Mouse (Mus musculus): ENCODE results near the gene Tex13b.
"Not testable (repeated sequence)": the region's sequence is repeated elsewhere in the genome, so short reads cannot be mapped to it uniquely, and the experiment has no call there.

The Tex13b gene

GRCm38 (mm10) chrX:140813312-140814006, at the start of gene Tex13b:
TSS of gene Tex13b (minus strand) at chrX:140813433.
- no peak for DNase-seq

DNA sequence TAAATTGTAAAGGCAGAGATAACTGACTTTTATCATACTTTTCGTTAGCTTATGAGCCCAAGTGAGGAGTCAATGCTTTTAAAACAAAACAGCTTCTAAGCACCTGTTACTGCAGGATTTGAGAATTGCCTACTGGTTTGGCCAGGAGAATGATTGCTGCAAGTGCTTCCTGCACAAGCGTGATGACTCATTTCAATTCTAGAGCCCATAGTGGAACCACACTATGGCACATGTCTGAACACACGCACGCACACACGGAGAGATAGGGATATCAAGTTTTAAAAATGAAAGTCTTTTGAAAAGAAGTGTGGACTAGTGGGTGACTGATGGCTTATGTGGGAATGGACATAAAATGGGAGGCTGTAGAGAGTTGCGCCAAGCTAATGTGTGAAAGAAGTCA, 49.5 kb upstream of the Tex13b start:
- DNase-seq, result no peak

DNA sequence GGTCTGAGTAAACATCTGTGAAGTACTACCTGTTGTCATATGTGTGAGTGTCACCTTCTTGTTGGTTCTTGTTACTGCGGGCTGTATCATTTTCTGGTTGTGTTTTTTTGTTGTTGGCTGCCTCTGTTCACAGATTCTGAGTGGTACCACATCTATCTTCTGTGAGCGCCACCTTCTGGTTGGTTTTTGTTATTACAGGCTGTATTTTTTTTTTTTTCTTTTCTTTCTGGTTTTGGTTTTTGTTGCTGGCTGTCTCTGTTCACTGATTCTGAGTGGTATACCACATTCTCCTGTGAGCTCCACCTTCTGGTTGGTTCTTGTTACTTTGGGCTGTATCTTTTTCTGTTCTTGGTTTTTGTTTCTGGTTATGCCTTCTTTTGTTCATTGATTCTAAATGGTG, 44.2 kb upstream of the Tex13b start:
- no peak for DNase-seq

- DNase-seq, result not testable (repeated sequence)
These were observed 43.8 kb upstream of the Tex13b start for GRCm38 (mm10) chrX:140857040-140857439.

DNA sequence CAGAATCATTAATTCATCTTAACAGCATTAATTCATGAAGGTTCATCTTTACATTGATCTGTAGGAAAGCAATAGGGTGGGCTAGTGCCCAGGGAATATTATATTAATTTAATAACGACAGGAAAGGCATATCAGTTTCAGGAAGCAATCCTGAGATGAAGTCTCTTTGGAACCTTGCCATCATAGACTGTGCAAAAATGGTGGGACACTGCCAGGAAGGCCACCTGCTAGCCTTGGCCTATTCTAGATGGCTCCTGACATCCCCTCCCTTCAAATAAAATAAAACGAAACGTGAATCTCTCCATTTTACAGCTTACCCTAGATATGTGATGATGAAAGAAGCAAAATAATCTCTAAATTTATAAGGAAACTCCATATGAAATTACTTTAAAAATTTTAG, 41.3 kb upstream of the Tex13b start:
- no peak for DNase-seq

- DNase-seq, result not testable (repeated sequence)
These were observed 32.2 kb upstream of the Tex13b start for GRCm38 (mm10) chrX:140845401-140845800.

GRCm38 (mm10) chrX:140839887-140840286, 26.7 kb upstream of the Tex13b start:
- DNase-seq, result no peak

- no peak for DNase-seq
These were observed 24.8 kb upstream of the Tex13b start for GRCm38 (mm10) chrX:140838077-140838476.

DNA sequence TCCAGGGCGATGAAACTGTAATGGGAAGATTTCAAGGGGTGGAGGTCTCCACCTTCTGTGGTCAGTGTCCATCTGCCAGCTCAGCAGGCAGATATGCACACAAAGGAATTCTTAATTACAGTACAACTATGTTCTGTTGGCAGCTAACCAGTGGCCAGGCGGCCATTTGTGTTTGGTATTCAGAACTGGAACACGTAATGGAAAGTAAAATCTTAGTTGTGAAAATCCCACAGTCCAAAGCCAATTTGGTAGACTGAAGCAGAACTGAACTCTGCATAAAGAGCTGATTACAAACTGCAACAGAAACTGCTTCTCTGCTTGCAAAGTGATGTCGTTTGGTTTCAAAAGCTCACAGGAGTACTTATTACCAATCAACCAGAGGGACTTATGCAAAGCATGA, 18.5 kb upstream of the Tex13b start:
- DNase-seq, result no peak

GRCm38 (mm10) chrX:140822295-140822694, 9.1 kb upstream of the Tex13b start:
- DNase-seq, result no peak

- no peak for DNase-seq
These were observed 7.9 kb downstream of the Tex13b start for GRCm38 (mm10) chrX:140805340-140805739.

DNA sequence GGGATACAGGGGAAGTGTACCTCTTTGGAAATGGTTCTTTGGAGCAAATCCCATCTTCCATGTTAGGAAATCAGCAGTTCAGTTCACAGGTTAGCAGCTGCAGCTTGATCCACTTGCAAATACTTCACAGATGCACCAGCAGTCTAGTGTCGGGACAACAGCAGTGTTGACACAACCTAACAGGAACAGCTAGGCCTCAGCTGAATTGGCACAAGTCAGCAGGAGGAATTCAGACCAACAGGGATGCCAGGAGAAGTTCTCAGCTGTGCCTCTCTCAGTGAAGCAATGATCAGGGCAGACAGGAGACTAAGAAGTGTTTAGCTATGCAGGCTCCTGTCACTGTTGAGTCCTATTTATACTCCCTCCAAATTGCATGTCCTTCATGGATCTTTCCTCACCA, 43.4 kb downstream of the Tex13b start:
- DNase-seq, result no peak
